Mouse (Mus musculus): ENCODE measurements at regions not wholly inside any gene's neighbourhood (a gene's known extent, or its start where the extent isn't known, plus 50 kb on each side); places are given as distances from the start of the nearest gene placed in this dataset.

DNA sequence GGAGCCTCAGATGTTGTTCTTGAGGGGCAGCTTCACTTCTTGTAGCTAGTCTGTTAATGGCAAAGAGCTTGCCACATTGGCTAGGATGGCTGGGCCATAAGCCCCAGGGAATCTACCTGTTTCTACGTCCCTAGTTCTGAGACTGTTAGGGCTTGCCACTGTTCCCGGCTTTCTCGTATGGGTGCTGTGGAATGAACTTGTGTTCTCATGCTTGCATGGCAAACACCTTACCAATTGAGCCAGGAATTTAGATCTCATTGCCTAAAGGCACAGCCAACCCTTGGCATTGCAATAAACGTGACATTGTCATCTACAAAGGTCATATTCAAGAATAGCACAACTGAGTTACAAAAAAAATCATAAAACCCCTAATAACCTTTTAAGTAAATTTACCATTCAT, 489.8 kb downstream of the Ccdc171 start:
- TF ChIP-seq CHD1 (IDR thresholded peaks at IDR 0.05; ENCODE audit: low read depth, low read length) (no peak), POLR2A (IDR thresholded peaks at IDR 0.05; ENCODE audit: control insufficient read depth in 1 of 2, insufficient read depth in 1 of 2, low read depth in 1 of 2, low read length in 2 of 2, poor library complexity in 1 of 2) (no peak), BHLHE40 (IDR thresholded peaks at IDR 0.05; ENCODE audit: borderline replicate concordance, low read depth, low read length) (no peak), MYC (IDR thresholded peaks at IDR 0.05; ENCODE audit: low read depth, low read length) (no peak), MAX (IDR thresholded peaks at IDR 0.05; ENCODE audit: low read length) (no peak), TBP (IDR thresholded peaks at IDR 0.05; ENCODE audit: low read depth, low read length) (no peak), TCF12 (IDR thresholded peaks at IDR 0.05; ENCODE audit: low read depth, low read length) (no peak)

All from MEL (cell line).